Mouse (Mus musculus): ENCODE data around the gene Acly. TPM values are rescaled to one million over a fixed set of nuclear protein-coding genes. Genes with fewer than 3 reads are reported as not detected.
A peak's percentile ranks its signal among the peaks of the same experiment; 100 is the strongest.

The Acly gene
- polyA plus RNA-seq (2012; rRNA removed), result 43.0 and 70.5 TPM in 2 replicates

DNA sequence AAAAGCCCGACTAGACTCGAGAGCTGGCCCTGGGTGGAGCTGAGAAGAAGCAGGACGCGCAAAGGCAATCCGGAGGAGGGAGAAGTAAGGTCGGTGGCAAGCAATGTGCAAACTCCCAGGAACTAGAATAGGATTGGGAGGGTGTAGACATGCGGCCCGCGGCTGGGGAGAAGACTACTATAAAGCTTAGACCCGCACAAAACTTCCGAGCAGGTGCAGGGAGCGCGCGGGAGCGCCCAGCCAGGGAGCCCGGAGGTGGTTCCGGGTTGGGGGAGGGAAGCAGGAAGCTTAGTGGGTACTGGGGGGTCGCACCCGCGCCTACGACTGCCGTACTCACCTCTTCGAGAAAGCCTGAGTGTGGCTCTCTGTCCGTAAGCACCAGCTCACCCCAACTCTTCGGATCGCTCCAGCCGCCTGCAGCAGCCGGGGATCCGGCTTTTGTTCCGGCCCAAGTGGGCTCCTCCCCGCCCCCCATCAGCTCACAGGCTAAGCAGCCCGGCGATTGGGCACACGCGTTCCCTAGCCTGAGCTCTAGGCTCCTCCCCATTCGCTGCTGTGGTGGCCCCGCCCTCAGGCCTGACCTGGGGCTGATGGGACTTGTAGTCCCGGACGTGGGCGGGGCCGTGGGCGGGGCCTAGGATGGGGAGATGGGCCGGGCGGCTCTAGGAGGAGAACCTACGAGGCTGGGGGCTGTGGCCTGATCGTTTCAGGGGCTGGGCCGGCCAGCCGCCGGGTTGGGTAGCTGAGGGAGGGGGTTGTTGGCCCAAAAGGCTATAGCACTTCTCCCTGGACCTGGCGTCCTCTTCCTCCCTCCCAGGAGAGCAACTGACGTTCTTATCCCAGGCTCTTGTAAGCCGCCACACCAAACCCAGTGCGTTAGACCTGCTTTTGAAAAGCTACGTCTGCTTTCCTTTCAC lies at the start of gene Acly:
TSS of gene Acly (minus strand) at position 543 of the 917 bp plus-strand sequence.
- WGBS, result under 1% methylated on average over 54 of the region's 54 CpGs
- DNase-seq (ENCODE audit: low read depth, low spot score), result peak; percentile 93

DNA sequence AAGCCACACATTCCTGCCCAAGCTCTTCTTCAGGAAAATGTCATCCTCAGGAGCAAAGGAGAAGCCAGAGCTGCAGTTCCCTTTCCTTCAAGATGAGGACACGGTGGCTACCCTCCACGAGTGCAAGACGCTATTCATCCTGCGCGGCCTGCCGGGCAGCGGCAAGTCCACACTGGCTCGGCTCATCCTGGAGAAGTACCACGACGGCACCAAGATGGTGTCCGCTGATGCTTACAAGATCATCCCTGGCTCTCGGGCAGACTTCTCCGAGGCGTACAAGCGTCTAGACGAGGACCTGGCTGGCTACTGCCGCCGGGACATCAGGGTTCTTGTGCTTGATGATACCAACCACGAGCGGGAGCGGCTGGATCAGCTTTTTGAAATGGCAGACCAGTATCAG lies 48.5 kb upstream of the Acly start:
- no peak for DNase-seq (ENCODE audit: low read depth, low spot score)
- WGBS, result 81% methylated on average over 21 of the region's 21 CpGs

DNA sequence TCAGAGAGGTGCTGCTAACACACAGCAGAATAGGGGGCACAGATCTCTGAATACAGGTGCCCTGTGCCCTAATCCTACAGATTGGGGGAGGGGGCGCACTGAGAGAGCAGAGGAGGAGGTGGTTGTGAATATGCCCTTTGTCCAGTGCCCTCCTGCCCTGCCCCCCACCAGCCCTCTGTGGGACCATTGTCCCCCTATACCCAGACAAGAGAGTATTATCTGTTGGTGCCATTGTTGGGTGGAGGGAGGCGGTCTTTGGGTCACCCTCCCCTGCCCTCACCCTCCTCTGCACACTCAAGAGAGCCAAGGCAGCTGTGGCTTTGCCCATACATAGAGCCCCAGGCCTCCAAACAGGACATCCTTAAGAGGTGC lies 47.7 kb upstream of the Acly start:
- DNase-seq (ENCODE audit: low read depth, low spot score), result no peak
- 34% methylated on average over 2 of the region's 2 CpGs for WGBS

DNA sequence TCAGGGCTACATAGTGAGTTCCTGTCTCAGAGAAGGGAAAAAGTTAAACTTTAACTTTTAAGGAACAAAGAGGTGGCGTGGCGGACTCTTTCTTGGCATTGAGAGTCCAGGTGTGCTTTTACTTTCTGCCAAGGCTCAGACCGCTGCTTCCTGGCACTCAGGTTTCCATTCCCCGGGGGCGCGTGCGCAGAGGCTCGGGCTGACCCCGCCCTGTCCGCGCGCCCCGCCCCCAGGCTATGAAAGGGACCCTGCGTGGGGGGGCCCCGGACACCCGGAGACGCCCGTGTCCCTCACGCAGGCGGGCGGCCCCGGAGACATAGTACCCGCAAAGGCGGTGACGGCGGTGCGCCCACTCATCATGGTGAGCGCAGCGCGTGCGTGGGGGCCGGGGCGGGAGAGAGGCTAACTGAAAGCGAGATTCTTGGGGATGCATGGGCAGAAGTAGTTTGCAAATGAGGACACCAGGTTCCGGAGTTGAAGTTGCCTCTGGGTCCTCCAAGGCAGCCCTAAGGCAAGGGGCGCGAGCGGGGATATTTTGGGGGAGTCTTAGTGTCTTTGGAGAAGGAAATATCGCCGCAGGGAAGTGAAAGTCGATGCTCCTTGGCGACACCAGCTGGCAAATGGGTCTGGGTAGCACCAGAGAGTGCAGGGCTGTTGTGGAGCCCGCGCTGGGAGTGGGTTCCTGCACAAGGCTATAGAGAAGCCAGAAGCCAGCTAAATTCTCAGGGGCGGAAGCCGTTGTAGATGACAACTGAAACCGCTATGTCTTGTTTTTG lies 47.1 kb upstream of the Acly start, which contains the start of gene Cnp:
TSS of gene Cnp (plus strand) at position 197 of the 776 bp plus-strand sequence.
- no peak for DNase-seq (ENCODE audit: low read depth, low spot score)
- under 1% methylated on average over 47 of the region's 47 CpGs for WGBS

DNA sequence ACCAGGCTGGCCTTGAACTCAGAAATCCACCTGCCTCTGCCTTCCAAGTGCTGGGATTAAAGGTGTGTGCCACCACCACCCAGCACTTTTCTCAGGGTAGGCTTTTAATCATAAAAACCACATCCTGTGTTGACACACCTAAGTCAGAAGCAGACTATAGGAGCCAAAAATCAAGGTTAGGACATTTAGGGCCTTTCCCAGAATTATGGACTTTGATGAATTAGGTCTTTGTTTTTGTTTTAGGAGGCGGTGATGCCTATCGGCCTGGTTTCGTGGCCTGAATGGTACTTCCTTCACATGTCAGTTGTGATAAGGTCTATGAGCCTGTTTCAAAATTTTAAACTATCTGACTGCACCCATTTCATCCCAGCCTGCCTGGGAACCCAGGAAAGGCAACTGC lies 46.4 kb upstream of the Acly start:
- 28% methylated on average over 3 of the region's 3 CpGs for WGBS

DNA sequence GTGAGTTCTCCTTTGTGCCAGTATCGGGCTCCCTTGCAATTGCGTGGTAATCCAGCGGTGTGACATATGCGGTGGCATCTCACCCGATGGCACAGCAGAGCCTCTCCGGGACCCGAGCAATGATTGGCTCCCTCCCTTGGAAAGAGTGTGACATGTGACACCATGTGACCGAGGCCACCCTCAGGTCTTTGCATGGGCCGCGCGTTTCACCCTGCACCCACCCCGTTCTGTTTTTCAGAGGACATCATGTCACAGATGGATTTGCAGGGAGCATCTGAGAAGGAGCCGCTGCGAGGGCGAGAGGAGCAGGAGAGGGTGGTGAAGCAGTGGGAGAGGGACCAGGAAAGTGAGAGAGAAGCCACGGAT lies 43.4 kb upstream of the Acly start:
- WGBS, result 22% methylated on average over 16 of the region's 16 CpGs

More for the DNA sequence above, 46.4 kb upstream of the Acly start:
- no peak for DNase-seq (ENCODE audit: low read depth, low spot score)

DNA sequence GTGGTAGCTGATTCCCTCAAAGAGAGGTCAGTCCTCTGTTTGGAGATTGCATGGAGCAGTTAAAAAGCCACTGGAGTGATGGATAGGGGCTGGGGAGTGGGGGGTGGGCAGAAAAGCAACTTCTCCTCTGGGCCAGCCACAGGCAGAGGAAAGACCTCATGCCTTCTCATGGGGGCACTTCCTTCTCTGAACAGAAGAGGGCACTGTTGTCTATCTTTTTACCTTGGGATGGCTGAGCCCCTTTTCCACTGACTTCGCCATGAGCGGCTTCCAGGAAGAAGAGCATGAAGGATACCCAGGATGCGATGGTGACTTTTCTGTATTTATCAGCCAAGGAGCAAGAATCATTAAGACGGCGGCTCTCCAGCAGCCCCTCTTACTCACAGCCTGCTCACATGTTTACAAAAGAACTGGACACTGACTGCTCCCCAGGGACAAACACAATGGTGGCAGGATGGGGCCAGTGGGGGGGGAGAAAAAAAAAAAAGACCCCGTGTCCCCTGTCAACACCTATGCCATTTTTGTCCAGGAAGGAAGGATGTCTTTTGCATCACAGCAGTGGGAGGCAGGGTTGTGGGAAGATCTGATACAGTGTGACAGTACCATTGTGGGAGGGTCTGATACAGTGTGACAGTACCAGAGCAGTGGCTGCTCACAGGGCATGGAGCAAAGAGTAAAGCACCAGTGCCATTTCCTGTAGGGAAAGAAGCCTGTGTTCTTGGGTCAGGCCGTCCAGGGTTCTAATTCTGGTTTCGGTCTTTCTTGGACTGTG lies 42.8 kb upstream of the Acly start:
- 15% methylated on average over 8 of the region's 8 CpGs for WGBS
- no peak for DNase-seq (ENCODE audit: low read depth, low spot score)

More for the DNA sequence above, 43.4 kb upstream of the Acly start:
- DNase-seq (ENCODE audit: low read depth, low spot score), result no peak

DNA sequence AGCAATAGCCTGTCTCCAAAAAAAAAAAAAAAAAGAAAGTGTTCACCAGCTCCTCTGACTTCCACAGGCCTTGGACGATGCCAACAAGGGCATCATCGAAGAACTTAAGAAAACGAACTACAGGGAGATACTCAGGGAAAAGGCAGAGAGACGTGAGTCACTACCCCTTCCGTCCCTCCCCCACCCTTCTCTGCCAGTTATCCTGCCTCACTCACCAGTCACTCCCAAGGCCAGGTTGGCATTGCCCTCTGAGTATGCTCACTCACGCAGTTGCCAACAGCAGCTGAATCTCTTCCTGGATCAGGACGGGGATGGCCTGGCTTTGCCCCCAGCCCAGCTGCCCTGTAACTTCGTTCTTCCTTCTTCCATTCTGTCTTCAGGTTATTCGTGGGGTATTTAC lies 42.0 kb upstream of the Acly start:
- DNase-seq (ENCODE audit: low read depth, low spot score), result no peak
- 48% methylated on average over 9 of the region's 9 CpGs for WGBS

DNA sequence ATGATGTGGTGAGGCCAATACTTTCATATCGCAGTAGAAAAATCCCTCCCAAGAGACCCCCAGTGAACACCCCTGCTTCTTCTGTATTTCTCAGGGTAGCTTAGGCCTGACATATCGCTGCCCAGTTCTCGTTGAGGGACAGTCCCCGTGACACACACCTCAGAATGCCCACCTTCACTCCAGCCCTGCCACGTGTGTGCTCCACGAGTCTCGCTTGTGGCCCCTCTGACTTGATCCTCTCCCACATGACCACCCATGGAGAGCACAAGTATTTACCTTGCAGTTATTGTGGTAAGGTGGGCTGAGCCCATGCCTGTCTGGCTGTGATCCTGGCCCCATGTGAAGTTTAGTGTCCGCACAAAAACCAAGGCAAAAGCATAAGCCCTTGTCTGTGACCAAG lies 40.9 kb upstream of the Acly start:
- no peak for DNase-seq (ENCODE audit: low read depth, low spot score)
- WGBS, result 89% methylated on average over 8 of the region's 8 CpGs

DNA sequence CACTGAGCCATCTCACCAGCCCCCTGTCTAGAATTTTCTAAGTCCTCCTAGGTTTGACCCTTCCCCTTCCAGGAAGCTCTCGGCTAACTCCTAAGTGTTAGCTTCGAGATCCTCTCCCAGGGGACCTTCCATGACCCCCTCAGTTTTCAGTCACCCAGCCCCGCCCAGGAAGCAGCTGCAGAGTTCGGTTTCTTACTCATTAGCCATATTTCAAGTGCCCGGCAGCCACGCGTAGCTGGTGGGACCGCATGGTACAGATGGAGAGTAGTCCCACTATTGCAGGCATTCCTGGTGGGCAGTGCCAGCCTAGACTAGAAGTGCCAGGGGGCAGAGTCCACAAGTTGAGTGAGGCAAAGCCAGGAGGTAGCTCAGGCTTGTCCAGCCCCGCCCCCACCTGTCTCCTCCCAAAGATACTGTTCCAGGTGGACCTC lies 40.0 kb upstream of the Acly start:
- no peak for DNase-seq (ENCODE audit: low read depth, low spot score)
- 21% methylated on average over 9 of the region's 9 CpGs for WGBS

DNA sequence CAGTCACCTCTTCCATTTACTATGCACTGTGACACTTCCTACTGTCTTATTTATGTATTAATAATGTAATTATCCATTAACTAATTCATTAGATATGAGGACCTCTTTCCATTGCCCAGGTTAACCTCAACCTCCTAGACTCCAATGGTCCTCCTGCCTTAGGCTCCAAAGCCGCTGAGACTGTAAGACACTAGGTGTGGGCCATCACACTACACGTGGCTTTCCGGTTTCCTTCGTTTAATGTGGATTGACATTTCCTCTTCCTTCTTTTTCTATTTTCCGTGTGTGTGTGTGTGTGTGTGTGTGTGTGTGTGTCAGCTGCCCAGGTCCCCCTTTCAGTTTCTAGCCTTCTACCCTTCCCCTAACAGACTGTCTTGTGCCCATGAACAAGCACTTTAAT lies 39.4 kb upstream of the Acly start:
- 55% methylated on average over 5 of the region's 5 CpGs for WGBS
- DNase-seq (ENCODE audit: low read depth, low spot score), result no peak

DNA sequence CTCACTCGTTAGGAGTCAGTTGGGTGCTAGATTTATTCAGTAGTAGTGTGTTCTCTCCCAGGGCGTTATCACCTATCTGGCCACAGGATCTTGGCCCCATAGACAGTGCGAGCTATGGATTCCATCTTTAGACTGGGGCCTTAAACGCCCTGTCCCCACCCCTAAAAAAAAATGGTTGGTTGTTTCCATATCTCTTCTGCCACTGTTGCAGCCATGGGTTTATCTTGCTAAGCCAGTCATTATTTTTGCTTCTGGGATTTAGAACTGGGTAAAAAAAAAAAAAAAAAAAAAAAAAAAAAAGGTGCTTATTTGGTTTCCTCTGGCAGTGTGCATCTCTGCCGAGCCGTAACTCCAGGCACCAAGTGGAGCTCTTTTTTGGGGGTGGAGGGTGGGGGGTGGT lies 36.9 kb upstream of the Acly start:
- no peak for DNase-seq (ENCODE audit: low read depth, low spot score)
- 87% methylated on average over 6 of the region's 6 CpGs for WGBS

DNA sequence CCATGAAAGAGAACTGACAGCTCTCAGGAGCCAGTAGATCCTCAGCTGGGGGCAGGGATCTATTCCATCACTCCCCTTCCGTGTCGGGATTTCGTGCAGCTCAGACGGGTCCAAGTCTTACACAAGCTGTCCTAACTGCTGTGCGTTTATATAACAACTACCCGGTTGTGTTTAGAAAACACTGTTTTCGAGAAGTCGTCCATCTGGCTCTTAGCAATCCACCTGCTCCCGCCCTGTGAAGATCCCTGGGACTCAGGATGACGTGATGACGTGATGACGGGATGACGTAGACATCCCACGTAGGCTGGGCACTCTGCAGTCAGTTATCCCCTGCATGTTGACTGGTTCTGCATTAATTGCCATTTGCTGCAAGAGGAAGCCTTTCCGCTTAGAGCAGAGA lies 36.5 kb upstream of the Acly start:
- WGBS, result 77% methylated on average over 15 of the region's 15 CpGs
- no peak for DNase-seq (ENCODE audit: low read depth, low spot score)

DNA sequence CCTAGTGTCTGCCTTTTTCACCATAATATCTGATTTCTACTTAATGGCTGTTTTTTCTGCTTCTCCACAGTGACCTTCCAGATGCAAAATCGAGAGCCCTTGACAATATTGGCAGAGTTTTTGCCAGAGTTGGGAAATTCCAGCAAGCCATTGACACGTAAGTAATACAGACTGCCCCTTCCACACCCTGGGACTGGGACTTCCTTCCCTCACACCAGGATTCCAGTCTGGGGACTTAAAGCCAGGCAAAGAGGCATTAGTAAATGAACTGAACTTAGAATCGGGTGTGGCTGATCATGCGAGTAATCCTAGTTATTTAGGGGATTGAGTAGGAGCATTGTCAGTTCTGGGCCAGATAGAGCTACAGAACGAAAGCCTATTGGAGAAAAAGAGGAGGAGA lies 33.9 kb upstream of the Acly start:
- DNase-seq (ENCODE audit: low read depth, low spot score), result no peak
- WGBS, result 46% methylated on average over 5 of the region's 5 CpGs

DNA sequence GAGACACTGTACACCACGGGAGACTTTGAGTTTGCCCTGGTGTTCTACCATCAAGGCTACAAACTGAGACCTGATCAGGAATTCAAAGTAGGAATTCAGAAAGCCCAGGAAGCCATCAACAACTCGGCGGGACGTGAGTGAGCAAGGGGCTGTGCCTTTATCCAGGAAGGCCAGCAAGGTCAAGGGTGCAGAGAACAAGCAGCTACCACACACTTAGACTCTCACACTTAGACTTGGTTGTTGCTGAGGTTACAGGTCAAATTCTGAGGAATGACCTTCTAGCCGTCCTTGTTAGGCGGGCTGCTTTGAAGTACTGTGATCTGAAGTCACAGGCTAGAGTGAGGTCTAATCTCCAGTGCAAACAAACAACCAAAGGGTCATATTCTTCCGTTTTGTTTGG lies 31.7 kb upstream of the Acly start:
- WGBS, result 73% methylated on average over 7 of the region's 7 CpGs
- DNase-seq (ENCODE audit: low read depth, low spot score), result no peak

DNA sequence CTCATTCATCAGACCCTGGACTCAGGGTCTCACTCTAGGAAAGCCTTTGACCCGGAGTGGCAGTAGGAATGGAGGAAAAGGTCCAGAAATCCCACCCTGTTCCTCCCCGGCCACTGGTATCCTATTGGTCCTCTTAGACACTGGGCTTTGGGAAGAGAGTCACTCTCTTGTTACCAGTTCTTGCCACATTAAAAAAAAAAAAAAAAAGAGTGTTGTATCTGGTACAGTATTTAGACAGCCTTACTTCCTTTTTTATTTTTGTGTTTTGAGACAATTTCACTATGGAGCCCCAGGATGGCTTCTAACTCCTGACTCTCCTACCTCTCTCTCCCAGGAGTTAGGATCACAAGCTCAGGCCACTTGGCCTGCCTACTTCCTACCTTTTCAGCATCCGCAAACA lies 29.8 kb upstream of the Acly start:
- 81% methylated on average over 3 of the region's 3 CpGs for WGBS
- no peak for DNase-seq (ENCODE audit: low read depth, low spot score)

DNA sequence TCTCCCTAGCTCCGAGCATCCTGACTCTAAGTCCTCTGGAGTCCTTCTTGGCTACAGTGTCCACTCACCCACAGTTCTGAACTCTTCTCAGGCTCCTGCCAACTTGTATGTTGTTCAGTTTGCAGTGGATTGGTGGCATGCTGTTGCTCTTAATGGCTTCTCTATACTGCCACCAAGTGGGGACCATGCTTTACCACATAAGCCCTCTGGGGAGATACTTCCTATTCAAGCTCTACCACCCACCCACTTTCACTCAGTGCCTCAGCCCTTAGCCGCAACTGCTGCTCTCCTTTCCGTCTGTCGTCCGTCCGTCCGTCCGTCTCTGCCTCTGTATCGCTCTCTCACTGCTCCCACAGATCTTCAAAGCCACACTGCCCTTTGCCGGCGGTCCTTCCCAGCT lies 27.8 kb upstream of the Acly start:
- WGBS, result 25% methylated on average over 11 of the region's 11 CpGs
- DNase-seq (ENCODE audit: low read depth, low spot score), result no peak

DNA sequence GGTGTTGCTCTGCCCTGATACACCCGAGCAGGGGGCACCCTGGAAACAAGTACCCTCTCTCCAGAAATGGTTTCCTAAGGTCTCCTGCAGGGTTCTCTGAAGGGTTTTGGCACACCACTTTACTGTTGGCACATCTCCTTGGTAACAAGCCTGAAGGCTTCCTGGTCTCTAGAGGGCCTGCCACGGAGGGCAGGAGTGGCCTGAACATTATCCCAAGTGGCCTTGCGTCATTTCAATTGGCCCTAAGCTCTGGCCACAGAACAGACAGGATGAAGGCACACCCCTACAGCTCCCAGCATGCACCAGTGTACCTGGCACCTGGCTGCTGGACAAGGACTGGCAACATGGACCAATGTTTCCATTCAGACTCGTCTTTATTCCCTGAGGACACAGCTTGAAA lies 25.0 kb upstream of the Acly start:
- DNase-seq (ENCODE audit: low read depth, low spot score), result no peak
- 59% methylated on average over 4 of the region's 4 CpGs for WGBS

DNA sequence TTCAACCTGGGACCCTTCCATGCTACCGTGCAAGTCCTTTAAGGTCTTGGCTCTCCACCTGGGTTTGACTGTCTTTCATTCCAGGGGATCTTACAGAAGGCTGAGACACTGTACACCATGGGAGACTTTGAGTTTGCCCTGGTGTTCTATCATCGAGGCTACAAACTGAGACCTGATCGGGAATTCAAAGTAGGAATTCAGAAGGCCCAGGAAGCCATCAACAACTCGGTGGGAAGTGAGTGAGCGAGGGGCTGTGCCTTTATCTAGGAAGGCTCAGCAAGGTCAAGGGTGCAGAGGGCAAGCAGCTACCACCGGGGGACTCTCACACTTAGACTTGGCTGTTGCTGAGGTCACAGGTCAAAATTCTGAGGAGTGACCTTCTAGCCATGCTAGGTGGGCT lies 22.3 kb upstream of the Acly start:
- WGBS, result 73% methylated on average over 6 of the region's 6 CpGs
- DNase-seq (ENCODE audit: low read depth, low spot score), result no peak

DNA sequence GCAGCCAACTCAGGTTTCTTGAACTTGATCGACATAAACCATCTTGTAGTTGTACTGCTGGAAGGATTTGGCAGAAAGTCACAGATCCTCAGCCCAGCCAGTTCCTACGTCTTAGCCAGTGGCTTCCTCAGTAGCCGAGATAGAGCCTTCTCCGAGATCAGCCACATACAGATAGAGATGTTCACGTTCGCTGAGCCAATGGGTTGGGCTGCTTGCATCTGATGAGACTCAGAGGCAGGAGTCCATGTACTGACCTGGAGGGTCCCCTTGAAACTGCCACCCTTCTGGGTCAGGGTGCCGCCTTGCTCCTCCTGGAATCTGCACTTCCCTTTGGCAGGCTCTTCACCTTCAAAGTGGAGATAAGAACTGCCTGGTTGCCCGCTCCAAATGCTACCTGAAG lies 21.7 kb upstream of the Acly start:
- no peak for DNase-seq (ENCODE audit: low read depth, low spot score)
- WGBS, result 89% methylated on average over 8 of the region's 8 CpGs
